8 mouse cellular contexts compared by ENCODE assay signal in genomic region chr4:109201582-109202424, GRCm38 (mm10). TPM values are rescaled to one million over a fixed set of nuclear protein-coding genes. Genes with fewer than 3 reads are reported as not detected.
DNase-seq lines count a peak whose midpoint lies in the region; ATAC-seq and TF ChIP-seq lines count a peak whose summit lies in the region.

Gene Osbpl9 (minus strand): TSS chr4:109202272.

- H3K27ac ChIP-seq in heart, embryonic 11.5 days (ENCODE audit: low read depth, low read length): peak within 1 kb of the TSS; percentile 94
- H3K27ac ChIP-seq in kidney, embryonic 16.5 days (ENCODE audit: low read length): peak within 1 kb of the TSS; percentile 98
- H3K27ac ChIP-seq in liver, adult 2 months (replicated peaks; ENCODE audit: insufficient read depth, low read depth, low read length): peak within 1 kb of the TSS; percentile 20; the same call in 1 of the 2 replicates

- H3K79me3 ChIP-seq in C2C12 (ENCODE audit: low read depth): peaks cover 11% of the 10 kb centered on the region

- peaks cover 17% of the 10 kb centered on the region for H3K4me1 ChIP-seq in erythroblast, embryonic 14.5 days (ENCODE audit: control insufficient read depth)
- H3K4me1 ChIP-seq in heart, embryonic 11.5 days (ENCODE audit: control insufficient read depth, insufficient read depth, low read length): peaks cover 3% of the 10 kb centered on the region; the same call in 1 of the 2 replicates
- H3K4me1 ChIP-seq in kidney, embryonic 16.5 days (ENCODE audit: insufficient read depth, low read length): peaks cover 8% of the 10 kb centered on the region; the same call in 1 of the 2 replicates
- peaks cover 3% of the 10 kb centered on the region; the same call in 1 of the 2 replicates for H3K4me1 ChIP-seq in liver, adult 2 months (ENCODE audit: control insufficient read depth, insufficient read depth, low read length)

- H3K36me3 ChIP-seq in C2C12 (ENCODE audit: control insufficient read depth, insufficient read depth) (no peaks in the 10 kb centered on the region), myocyte (ENCODE audit: control insufficient read depth, insufficient read depth) (no peaks in the 10 kb centered on the region)
- H3K36me3 ChIP-seq in erythroblast, embryonic 14.5 days (ENCODE audit: control insufficient read depth): no peaks in the 10 kb centered on the region
- H3K36me3 ChIP-seq in heart, embryonic 11.5 days (ENCODE audit: control insufficient read depth, insufficient read depth, low read length): no peaks in the 10 kb centered on the region
- H3K36me3 ChIP-seq in kidney, embryonic 16.5 days (ENCODE audit: insufficient read depth, low read length): no peaks in the 10 kb centered on the region
- H3K36me3 ChIP-seq in liver, adult 2 months (ENCODE audit: control insufficient read depth, insufficient read depth, low read length): no peaks in the 10 kb centered on the region
- no peaks in the 10 kb centered on the region for H3K36me3 ChIP-seq in splenic B cell, adult 2 months (ENCODE audit: control insufficient read depth, insufficient read depth, low read length, poor library complexity, severe bottlenecking)

- peak; percentile 49; the same call in 1 of the 2 replicates for TF ChIP-seq POLR2A in brain, embryonic 14.5 days (IDR thresholded peaks at IDR 0.05; ENCODE audit: borderline replicate concordance, extremely low read depth, insufficient read depth, insufficient read length, poor library complexity, severe bottlenecking)
- TF ChIP-seq POLR2A in liver, adult 2 months (IDR thresholded peaks at IDR 0.05; ENCODE audit: extremely low read depth, insufficient read depth, low read length): 0 out of 2 replicates have a peak, but pooled peaks have one; percentile 8
- TF ChIP-seq POLR2A in myocyte (IDR thresholded peaks at IDR 0.05; ENCODE audit: insufficient read length, low read depth): peak; percentile 80

- ATAC-seq in heart, embryonic 11.5 days (replicated peaks; ENCODE audit: insufficient number of reproducible peaks, low FRiP score, low TSS enrichment): peak; percentile 98
- peak; percentile 99 for ATAC-seq in kidney, embryonic 16.5 days (ENCODE audit: low FRiP score, low TSS enrichment)

- H3K79me2 ChIP-seq in C2C12 (ENCODE audit: control insufficient read depth, insufficient read depth): peaks cover 34% of the 10 kb centered on the region
- H3K79me2 ChIP-seq in liver, adult 2 months (ENCODE audit: control insufficient read depth, insufficient read depth, low read length): peaks cover 3% of the 10 kb centered on the region; the same call in 1 of the 2 replicates
- peaks cover 28% of the 10 kb centered on the region for H3K79me2 ChIP-seq in myocyte (ENCODE audit: control insufficient read depth, insufficient read depth)

- peak within 1 kb of the TSS; percentile 72 for H3K4me2 ChIP-seq in heart, embryonic 11.5 days
- peak within 1 kb of the TSS; percentile 94 for H3K4me2 ChIP-seq in kidney, embryonic 16.5 days (replicated peaks; ENCODE audit: low read depth, low read length)
- peak within 1 kb of the TSS; percentile 89 for H3K4me2 ChIP-seq in myocyte (ENCODE audit: low read depth)

- H3K27me3 ChIP-seq in C2C12 (ENCODE audit: control insufficient read depth, insufficient read depth, insufficient read length) (no peaks in the 10 kb centered on the region), myocyte (ENCODE audit: control insufficient read depth, insufficient read depth, insufficient read length) (no peaks in the 10 kb centered on the region)
- H3K27me3 ChIP-seq in erythroblast, embryonic 14.5 days (ENCODE audit: control insufficient read depth): no peaks in the 10 kb centered on the region
- H3K27me3 ChIP-seq in heart, embryonic 11.5 days (ENCODE audit: control insufficient read depth, insufficient read depth, low read length): no peaks in the 10 kb centered on the region
- H3K27me3 ChIP-seq in kidney, embryonic 16.5 days (ENCODE audit: insufficient read depth, low read length): no peaks in the 10 kb centered on the region
- no peaks in the 10 kb centered on the region for H3K27me3 ChIP-seq in liver, adult 2 months (ENCODE audit: control insufficient read depth, insufficient read depth, low read length)
- no peaks in the 10 kb centered on the region for H3K27me3 ChIP-seq in splenic B cell, adult 2 months (ENCODE audit: control insufficient read depth, insufficient read depth, low read length, poor library complexity, severe bottlenecking)

- under 1% methylated on average over 59 of the region's 59 CpGs for WGBS in heart, embryonic 11.5 days (ENCODE audit: insufficient replicate concordance)
- 0% methylated on average over 52 of the region's 59 CpGs for WGBS in kidney, embryonic 16.5 days
- under 1% methylated on average over 59 of the region's 59 CpGs for WGBS in liver, adult 2 months

- DNase-seq in brain, embryonic 14.5 days (ENCODE audit: low read depth): peak; percentile 99
- peak; percentile 75 for DNase-seq in liver, adult 2 months (ENCODE audit: extremely low read depth, low read depth, low spot score)
- peak; percentile 98 for DNase-seq in splenic B cell, adult 2 months (ENCODE audit: low read depth, low spot score)

- H3K4me3 ChIP-seq in C2C12 (ENCODE audit: insufficient read depth, poor library complexity, severe bottlenecking) (peak within 1 kb of the TSS; percentile 78), myocyte (peak within 1 kb of the TSS; percentile 84)
- peak within 1 kb of the TSS; percentile 85 for H3K4me3 ChIP-seq in erythroblast, embryonic 14.5 days (replicated peaks)
- peak within 1 kb of the TSS; percentile 90 for H3K4me3 ChIP-seq in heart, embryonic 11.5 days (ENCODE audit: low read depth, low read length)
- peak within 1 kb of the TSS; percentile 80 for H3K4me3 ChIP-seq in kidney, embryonic 16.5 days (ENCODE audit: low read length)
- peak within 1 kb of the TSS; percentile 80 for H3K4me3 ChIP-seq in liver, adult 2 months (ENCODE audit: insufficient read depth, low read depth, low read length)

- peak within 1 kb of the TSS; percentile 85 for H3K9ac ChIP-seq in heart, embryonic 11.5 days (ENCODE audit: low read depth, low read length)
- H3K9ac ChIP-seq in kidney, embryonic 16.5 days (replicated peaks; ENCODE audit: low read length): peak within 1 kb of the TSS; percentile 88
- peak within 1 kb of the TSS; percentile 83 for H3K9ac ChIP-seq in liver, adult 2 months (ENCODE audit: low read depth, low read length)

- peak within 1 kb of the TSS; percentile 76 for H3ac ChIP-seq in C2C12 (ENCODE audit: control insufficient read depth, insufficient read length, low read depth)
- H3ac ChIP-seq in myocyte (ENCODE audit: control insufficient read depth, insufficient read length): peak within 1 kb of the TSS; percentile 14

- H3K9me3 ChIP-seq in erythroblast, embryonic 14.5 days (ENCODE audit: control insufficient read depth, low read length): no peaks in the 10 kb centered on the region
- H3K9me3 ChIP-seq in heart, embryonic 11.5 days (replicated peaks; ENCODE audit: control insufficient read depth, low read length): no peaks in the 10 kb centered on the region
- H3K9me3 ChIP-seq in kidney, embryonic 16.5 days (ENCODE audit: low read length): no peaks in the 10 kb centered on the region

- TF ChIP-seq CTCF in C2C12 (IDR thresholded peaks at IDR 0.05; ENCODE audit: control insufficient read depth, insufficient read depth, insufficient read length): no peak
- no peak for TF ChIP-seq CTCF in brain, embryonic 14.5 days (IDR thresholded peaks at IDR 0.05; ENCODE audit: borderline replicate concordance, extremely low read depth, insufficient read depth, insufficient read length)
- TF ChIP-seq CTCF in liver, adult 2 months (IDR thresholded peaks at IDR 0.05; ENCODE audit: low read depth, low read length): no peak

TF ChIP-seq in C2C12, 6 proteins besides CTCF, POLR2A, EP300 and RAD21:
- no peak for TF ChIP-seq USF1 (IDR thresholded peaks at IDR 0.05; ENCODE audit: low read depth)
- peak; percentile 33 for TF ChIP-seq MAX (IDR thresholded peaks at IDR 0.05)
TF ChIP-seq in C2C12: peak in this region for 1.

TF ChIP-seq in myocyte, 11 proteins besides CTCF, POLR2A, EP300 and RAD21:
- no peak for TF ChIP-seq MAX (IDR thresholded peaks at IDR 0.05; ENCODE audit: low read depth)
- TF ChIP-seq MYOD1 (IDR thresholded peaks at IDR 0.05; ENCODE audit: control insufficient read depth in 1 of 3, insufficient read length in 2 of 3, low read depth in 2 of 3): peak in 2 of 3 experiments; percentile 73 to 82
- TF ChIP-seq E2F4 (IDR thresholded peaks at IDR 0.05; ENCODE audit: insufficient read depth): peak; percentile 1
- no peak for TF ChIP-seq TCF12 (IDR thresholded peaks at IDR 0.05; ENCODE audit: insufficient read depth, poor library complexity, severe bottlenecking)
- TF ChIP-seq TCF3 (IDR thresholded peaks at IDR 0.05; ENCODE audit: insufficient read length, low read depth): no peak
- no peak for TF ChIP-seq REST (IDR thresholded peaks at IDR 0.05; ENCODE audit: insufficient read depth, insufficient read length)
- no peak for TF ChIP-seq USF1 (IDR thresholded peaks at IDR 0.05; ENCODE audit: low read depth)
- peak in 2 of 3 experiments; percentile 53 to 73 for TF ChIP-seq MYOG (IDR thresholded peaks at IDR 0.05; ENCODE audit: control insufficient read depth in 1 of 3, insufficient read depth in 1 of 3, insufficient read length in 2 of 3, low read depth in 2 of 3)
- TF ChIP-seq CEBPB (IDR thresholded peaks at IDR 0.05; ENCODE audit: insufficient read depth, poor library complexity, severe bottlenecking): no peak
- TF ChIP-seq POLR2AphosphoS2 (IDR thresholded peaks at IDR 0.05; ENCODE audit: insufficient read length, low read depth): peak; percentile 91
- peak; percentile 73 for TF ChIP-seq SRF (IDR thresholded peaks at IDR 0.05; ENCODE audit: control insufficient read depth, insufficient read length, low read depth)

RNA-seq across cellular contexts. Expression of gene Osbpl9, which starts in this region (rescaled TPM):
- polyA plus RNA-seq in C2C12 (2012; fragmentation: generic; extraction: Trizol) (27.2 TPM), myocyte (2012; fragmentation: generic; extraction: Trizol) (63.0 TPM)
- 79.1 and 85.6 TPM in 2 replicates for polyA plus RNA-seq in brain, embryonic 14.5 days (2012; rRNA removed)
- polyA plus RNA-seq in erythroblast, embryonic 14.5 days (2012): 0.44 and 0.47 TPM in 2 replicates
- 46.2 and 56.0 TPM in 2 replicates for polyA plus RNA-seq in heart, embryonic 11.5 days (2014; fragmentation: Nextera tagmentation; extraction: Ambion mirVana)
- polyA plus RNA-seq in kidney, embryonic 16.5 days (2015; fragmentation: Nextera tagmentation; extraction: Ambion mirVana): 75.7 and 77.6 TPM in 2 replicates
- total RNA-seq in liver, adult 2 months (2014; rRNA removed): 116 and 128 TPM in 2 replicates
- 116 and 125 TPM in 2 replicates for polyA plus RNA-seq in liver, adult 2 months (2012; rRNA removed)

Comparison
In these comparisons a context has a peak if more than half of its experiments do, and no peak if none do; other contexts are left out.
1. Peak in every context shown above with its lines: DNase-seq, ATAC-seq, H3K4me3 ChIP-seq and H3K27ac ChIP-seq.
2. RNA of gene Osbpl9 (polyA plus RNA-seq): 116 to 125 TPM in liver, adult 2 months, 79.1 to 85.6 TPM in brain, embryonic 14.5 days, 75.7 to 77.6 TPM in kidney, embryonic 16.5 days, 63.0 TPM in myocyte (single experiment), 46.2 to 56.0 TPM in heart, embryonic 11.5 days and 27.2 TPM in C2C12 (single experiment); 0.44 to 0.47 TPM in erythroblast, embryonic 14.5 days; every median in the first group is over 10 times any median in the second.
3. POLR2A ChIP-seq: peak in every context shown above with its lines; median percentile 80 in myocyte; 49 in brain, embryonic 14.5 days; 8 in liver, adult 2 months.
4. H3K27ac ChIP-seq: peak in every context shown above with its lines; median percentile 98 in kidney, embryonic 16.5 days; 94 in heart, embryonic 11.5 days; 20 in liver, adult 2 months.